Mouse (Mus musculus): ENCODE data around the gene Vmn1r17.
"Not testable (repeated sequence)": the region's sequence is repeated elsewhere in the genome, so short reads cannot be mapped to it uniquely, and the experiment has no call there.

Vmn1r17 gene

GRCm38 (mm10) chr6:57363627-57364026 lies at the start of gene Vmn1r17:
Gene Vmn1r17 (minus strand): TSS chr6:57363727.
- no peak for DNase-seq

GRCm38 (mm10) chr6:57403480-57403879 lies 40.0 kb upstream of the Vmn1r17 start, which contains the start of gene Vmn1r19:
Gene Vmn1r19 (plus strand): TSS chr6:57403780.
- not testable (repeated sequence) for DNase-seq

- DNase-seq, result no peak
Observed at GRCm38 (mm10) chr6:57395683-57396082, 32.2 kb upstream of the Vmn1r17 start, which contains the start of gene Vmn1r18. Gene Vmn1r18 (minus strand): TSS chr6:57395783.

GRCm38 (mm10) chr6:57367496-57367895 lies 4.0 kb upstream of the Vmn1r17 start:
- DNase-seq, result no peak

GRCm38 (mm10) chr6:57365866-57366265 lies 2.3 kb upstream of the Vmn1r17 start:
- not testable (repeated sequence) for DNase-seq

- DNase-seq, result no peak
Observed at GRCm38 (mm10) chr6:57356864-57357263, 6.7 kb downstream of the Vmn1r17 start.

- DNase-seq, result no peak
Observed at GRCm38 (mm10) chr6:57329394-57329793, 34.1 kb downstream of the Vmn1r17 start, which contains the start of gene Vmn1r16. Gene Vmn1r16 (minus strand): TSS chr6:57329494.

GRCm38 (mm10) chr6:57326176-57326575 lies 37.4 kb downstream of the Vmn1r17 start:
- DNase-seq, result no peak

Measured in layer of hippocampus, adult 9-11 months (tissue).